Mouse (Mus musculus): ENCODE results near the gene Gm1673.

Gm1673 gene

GRCm38 (mm10) chr5:33997051-33997741 is 14.0 kb downstream of the Gm1673 start:
- in situ Hi-C loops (cut with MboI; ENCODE audit: unreplicated experiment in 2 of 2) = no loop called here

- in situ Hi-C loops (cut with MboI; ENCODE audit: unreplicated experiment in 2 of 2) = no loop called here
Observed at GRCm38 (mm10) chr5:33997829-33998504, 14.7 kb downstream of the Gm1673 start.

GRCm38 (mm10) chr5:33998505-33998877 is 15.3 kb downstream of the Gm1673 start:
- in situ Hi-C loops (cut with MboI; ENCODE audit: unreplicated experiment in 2 of 2) = no loop called here

GRCm38 (mm10) chr5:33999466-34000090 is 16.3 kb downstream of the Gm1673 start:
- in situ Hi-C loops (cut with MboI; ENCODE audit: unreplicated experiment in 2 of 2) = loop anchor here in 1 of 2 experiments (25.0 kb wide), 2 partner anchors 1413 to 1437 kb away; no protein-coding TSS in a partner anchor

GRCm38 (mm10) chr5:34000809-34001208 is 17.6 kb downstream of the Gm1673 start:
- in situ Hi-C loops (cut with MboI; ENCODE audit: unreplicated experiment in 2 of 2) = loop anchor here in 1 of 2 experiments (25.0 kb wide), 2 partner anchors 1411 to 1439 kb away; no protein-coding TSS in a partner anchor

- in situ Hi-C loops (cut with MboI; ENCODE audit: unreplicated experiment in 2 of 2) = loop anchor here in 1 of 2 experiments (25.0 kb wide), 2 partner anchors 1411 to 1439 kb away; no protein-coding TSS in a partner anchor
Observed at GRCm38 (mm10) chr5:34001401-34001800, 18.2 kb downstream of the Gm1673 start.

GRCm38 (mm10) chr5:34002636-34003035 is 19.4 kb downstream of the Gm1673 start:
- in situ Hi-C loops (cut with MboI; ENCODE audit: unreplicated experiment in 2 of 2) = loop anchor here in 1 of 2 experiments (25.0 kb wide), 2 partner anchors 1410 to 1440 kb away; no protein-coding TSS in a partner anchor

- in situ Hi-C loops (cut with MboI; ENCODE audit: unreplicated experiment in 2 of 2) = loop anchor here in 1 of 2 experiments (25.0 kb wide), 2 partner anchors 1408 to 1442 kb away; no protein-coding TSS in a partner anchor
Observed at GRCm38 (mm10) chr5:34004618-34005017, 21.4 kb downstream of the Gm1673 start.

GRCm38 (mm10) chr5:34006832-34007231 is 23.6 kb downstream of the Gm1673 start:
- in situ Hi-C loops (cut with MboI; ENCODE audit: unreplicated experiment in 2 of 2) = loop anchor here in 1 of 2 experiments (25.0 kb wide), 2 partner anchors 1405 to 1445 kb away; no protein-coding TSS in a partner anchor

- in situ Hi-C loops (cut with MboI; ENCODE audit: unreplicated experiment in 2 of 2) = loop anchor here in 1 of 2 experiments (25.0 kb wide), 2 partner anchors 1405 to 1445 kb away; no protein-coding TSS in a partner anchor
Observed at GRCm38 (mm10) chr5:34007392-34007941, 24.2 kb downstream of the Gm1673 start.

- in situ Hi-C loops (cut with MboI; ENCODE audit: unreplicated experiment in 2 of 2) = loop anchor here in 1 of 2 experiments (25.0 kb wide), 2 partner anchors 1398 to 1452 kb away; no protein-coding TSS in a partner anchor
Observed at GRCm38 (mm10) chr5:34014652-34015051, 31.4 kb downstream of the Gm1673 start.

GRCm38 (mm10) chr5:34018968-34019367 is 35.7 kb downstream of the Gm1673 start:
- in situ Hi-C loops (cut with MboI; ENCODE audit: unreplicated experiment in 2 of 2) = loop anchor here in 1 of 2 experiments (25.0 kb wide), 2 partner anchors 1393 to 1457 kb away; no protein-coding TSS in a partner anchor

GRCm38 (mm10) chr5:34030101-34030500 is 46.9 kb downstream of the Gm1673 start:
- in situ Hi-C loops (cut with MboI; ENCODE audit: unreplicated experiment in 2 of 2) = no loop called here

GRCm38 (mm10) chr5:34031022-34031421 is 47.8 kb downstream of the Gm1673 start:
- in situ Hi-C loops (cut with MboI; ENCODE audit: unreplicated experiment in 2 of 2) = no loop called here

GRCm38 (mm10) chr5:34032520-34032919 is 49.3 kb downstream of the Gm1673 start:
- in situ Hi-C loops (cut with MboI; ENCODE audit: unreplicated experiment in 2 of 2) = no loop called here

Data from v-Abl transformed pro-B cells (cell line).